Comparison of ENCODE assay signal across 8 mouse cellular contexts in the genomic region with DNA sequence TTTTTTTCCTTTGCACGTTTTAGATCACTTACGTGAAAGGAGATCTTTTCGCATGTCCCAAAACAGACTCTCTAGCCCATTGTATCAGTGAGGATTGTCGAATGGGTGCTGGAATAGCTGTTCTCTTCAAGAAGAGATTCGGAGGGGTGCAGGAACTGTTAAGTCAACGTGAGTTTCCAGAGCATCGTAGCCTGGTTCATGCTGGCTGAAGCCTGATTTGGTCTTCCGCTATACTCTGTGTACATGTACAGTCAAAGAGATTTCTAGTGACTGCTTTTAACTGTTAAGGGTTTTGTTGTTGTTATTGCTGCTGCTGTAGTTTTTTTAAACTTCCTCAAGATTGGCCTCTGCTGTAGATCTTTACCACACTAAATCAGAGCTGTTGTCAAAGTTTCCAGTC. TPM values are rescaled to one million over a fixed set of nuclear protein-coding genes. Genes with fewer than 3 reads are reported as not detected.
DNase-seq lines count a peak whose midpoint lies in the region; ATAC-seq and TF ChIP-seq lines count a peak whose summit lies in the region.

No protein-coding gene starts in this region.

- TF ChIP-seq POLR2A in spleen, adult 2 months (IDR thresholded peaks at IDR 0.05; ENCODE audit: low read depth, low read length), result no peak

- H3K4me3 ChIP-seq in spleen, adult 2 months (ENCODE audit: extremely low read depth, insufficient read depth, insufficient read length), result no peak overlapping the region; the same call in 1 of the 2 replicates
- peak overlapping the region; percentile 87 for H3K4me3 ChIP-seq in limb, embryonic 13.5 days
- H3K4me3 ChIP-seq in stomach, postnatal 0 days (ENCODE audit: low read depth, low read length), result peak overlapping the region; percentile 66

- H3K4me1 ChIP-seq in spleen, adult 2 months (ENCODE audit: control insufficient read depth, insufficient read depth, insufficient read length), result peaks cover 6% of the 10 kb centered on the region; the same call in 1 of the 2 replicates
- peaks cover 31% of the 10 kb centered on the region for H3K4me1 ChIP-seq in limb, embryonic 13.5 days
- H3K4me1 ChIP-seq in stomach, postnatal 0 days (replicated peaks; ENCODE audit: control insufficient read depth, insufficient read depth), result peaks cover 2% of the 10 kb centered on the region; the same call in 1 of the 2 replicates

- TF ChIP-seq CTCF in spleen, adult 2 months (IDR thresholded peaks at IDR 0.05; ENCODE audit: extremely low read depth, insufficient read depth, insufficient read length, insufficient replicate concordance), result no peak
- TF ChIP-seq CTCF in stomach, postnatal 0 days (IDR thresholded peaks at IDR 0.05; ENCODE audit: low read depth), result no peak

- peak overlapping the region; percentile 85 for H3K9ac ChIP-seq in limb, embryonic 13.5 days
- peak overlapping the region; percentile 76 for H3K9ac ChIP-seq in stomach, postnatal 0 days (ENCODE audit: low read length)

- peak; percentile 38 for DNase-seq in cerebellum, adult 9-11 months
- no peak for DNase-seq in cerebellum, adult 18-20 months
- DNase-seq in spleen, adult 2 months (ENCODE audit: low read depth in 1 of 2, low spot score in 2 of 2), result no peak
- DNase-seq in spleen, adult 18-20 months, result no peak
- DNase-seq in stomach, postnatal 0 days (ENCODE audit: low spot score), result no peak
- DNase-seq in spleen, postnatal 36 days (ENCODE audit: low spot score in 2 of 2), result no peak
- no peak for DNase-seq in embryo, embryonic 10 days (ENCODE audit: low spot score)

- ATAC-seq in limb, embryonic 13.5 days (ENCODE audit: low FRiP score, low read depth), result no peak
- no peak for ATAC-seq in stomach, postnatal 0 days (ENCODE audit: low FRiP score, low TSS enrichment)

- no peaks in the 10 kb centered on the region for H3K9me3 ChIP-seq in limb, embryonic 13.5 days
- no peaks in the 10 kb centered on the region for H3K9me3 ChIP-seq in stomach, postnatal 0 days (ENCODE audit: control insufficient read depth, low read length)

- H3K4me2 ChIP-seq in limb, embryonic 13.5 days (replicated peaks), result peak overlapping the region; percentile 78
- peak overlapping the region; percentile 80 for H3K4me2 ChIP-seq in stomach, postnatal 0 days (replicated peaks; ENCODE audit: low read depth)

- no peak for TF ChIP-seq EP300 in stomach, postnatal 0 days (optimal IDR thresholded peaks at IDR 0.05)

- no peaks in the 10 kb centered on the region for H3K27me3 ChIP-seq in spleen, adult 2 months (ENCODE audit: control insufficient read depth, insufficient read depth, low read length)
- no peaks in the 10 kb centered on the region for H3K27me3 ChIP-seq in limb, embryonic 13.5 days
- H3K27me3 ChIP-seq in stomach, postnatal 0 days (ENCODE audit: control insufficient read depth, insufficient read depth, low read length), result no peaks in the 10 kb centered on the region

- 46% methylated on average over 8 of the region's 8 CpGs for WGBS in spleen, adult 2 months
- WGBS in limb, embryonic 13.5 days, result 54% methylated on average over 8 of the region's 8 CpGs
- WGBS in stomach, postnatal 0 days, result 18% methylated on average over 8 of the region's 8 CpGs

- peak overlapping the region; percentile 29; the same call in 1 of the 2 replicates for H3K27ac ChIP-seq in spleen, adult 2 months (ENCODE audit: insufficient read depth, low read length)
- H3K27ac ChIP-seq in limb, embryonic 13.5 days, result peak overlapping the region; percentile 99
- peak overlapping the region; percentile 95; the same call in 1 of the 2 replicates for H3K27ac ChIP-seq in stomach, postnatal 0 days (replicated peaks)

- peaks cover 17% of the 10 kb centered on the region for H3K36me3 ChIP-seq in spleen, adult 2 months (ENCODE audit: control insufficient read depth, insufficient read depth, low read length)
- H3K36me3 ChIP-seq in limb, embryonic 13.5 days, result peaks cover 37% of the 10 kb centered on the region
- H3K36me3 ChIP-seq in stomach, postnatal 0 days (ENCODE audit: control insufficient read depth, insufficient read depth, low read length), result peaks cover 9% of the 10 kb centered on the region

RNA-seq across cellular contexts. Expression of gene Oard1, which starts 1.4 kb away (rescaled TPM):
- polyA plus RNA-seq in spleen, adult 2 months (2012; rRNA removed), result 6.6 and 7.7 TPM in 2 replicates
- 52.5 and 56.6 TPM in 2 replicates for polyA plus RNA-seq in limb, embryonic 13.5 days (2015; fragmentation: Nextera tagmentation; extraction: Ambion mirVana)
- 42.3 and 43.8 TPM in 2 replicates for polyA plus RNA-seq in stomach, postnatal 0 days (2015; fragmentation: Nextera tagmentation; extraction: Ambion mirVana)

RNA-seq across cellular contexts. Expression of gene Nfya, which starts 1.5 kb away (rescaled TPM):
- polyA plus RNA-seq in spleen, adult 2 months (2012; rRNA removed), result 80.3 and 93.1 TPM in 2 replicates
- 16.7 and 17.2 TPM in 2 replicates for polyA plus RNA-seq in limb, embryonic 13.5 days (2015; fragmentation: Nextera tagmentation; extraction: Ambion mirVana)
- polyA plus RNA-seq in stomach, postnatal 0 days (2015; fragmentation: Nextera tagmentation; extraction: Ambion mirVana), result 3.0 and 3.5 TPM in 2 replicates

RNA-seq across cellular contexts. Expression of gene Apobec2, which starts 21.5 kb away (rescaled TPM):
- 0.29 and 0.42 TPM in 2 replicates for polyA plus RNA-seq in spleen, adult 2 months (2012; rRNA removed)
- 21.8 and 21.9 TPM in 2 replicates for polyA plus RNA-seq in limb, embryonic 13.5 days (2015; fragmentation: Nextera tagmentation; extraction: Ambion mirVana)
- 7.2 and 7.6 TPM in 2 replicates for polyA plus RNA-seq in stomach, postnatal 0 days (2015; fragmentation: Nextera tagmentation; extraction: Ambion mirVana)

RNA-seq across cellular contexts. Expression of gene Tspo2, which starts 40.1 kb away (rescaled TPM):
- 107 and 121 TPM in 2 replicates for polyA plus RNA-seq in spleen, adult 2 months (2012; rRNA removed)
- 1.8 and 2.0 TPM in 2 replicates for polyA plus RNA-seq in limb, embryonic 13.5 days (2015; fragmentation: Nextera tagmentation; extraction: Ambion mirVana)
- polyA plus RNA-seq in stomach, postnatal 0 days (2015; fragmentation: Nextera tagmentation; extraction: Ambion mirVana), result 0.41 and 0.51 TPM in 2 replicates

RNA-seq across cellular contexts. Expression of gene Unc5cl, which starts 43.5 kb away (rescaled TPM):
- polyA plus RNA-seq in spleen, adult 2 months (2012; rRNA removed), result 8.5 and 10.6 TPM in 2 replicates
- polyA plus RNA-seq in limb, embryonic 13.5 days (2015; fragmentation: Nextera tagmentation; extraction: Ambion mirVana), result 0.31 and 0.32 TPM in 2 replicates
- 3.3 and 3.5 TPM in 2 replicates for polyA plus RNA-seq in stomach, postnatal 0 days (2015; fragmentation: Nextera tagmentation; extraction: Ambion mirVana)

Comparison
In these comparisons a context has a peak if more than half of its experiments do, and no peak if none do; other contexts are left out.
1. H3K27ac ChIP-seq: peak in every context shown above with its lines; median percentile 99 in limb, embryonic 13.5 days; 95 in stomach, postnatal 0 days; 29 in spleen, adult 2 months.